Mouse (Mus musculus): ENCODE measurements at regions not wholly inside any gene's neighbourhood (a gene's known extent, or its start where the extent isn't known, plus 50 kb on each side); places are given as distances from the start of the nearest gene placed in this dataset.

DNA sequence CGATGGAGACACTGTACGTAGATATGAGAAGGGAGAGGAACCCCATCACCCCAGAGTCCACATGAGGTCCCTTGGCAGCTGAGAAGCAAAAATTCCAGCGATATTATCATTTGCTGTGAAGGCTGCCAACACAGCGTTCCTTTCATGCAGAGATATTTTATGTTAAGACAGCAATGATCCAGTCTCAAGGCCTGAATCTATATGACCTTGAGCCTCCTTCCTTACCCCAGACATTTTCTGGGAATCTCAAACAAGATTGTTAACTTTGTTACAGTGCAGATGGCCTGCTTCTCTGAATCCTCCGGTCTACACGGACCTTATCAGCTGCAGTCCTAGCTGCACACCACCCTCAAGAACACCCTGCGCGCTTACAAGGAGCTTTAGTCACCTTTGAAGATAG lies 106.1 kb downstream of the Edn3 start:
- Histone ChIP-seq H3K36me3 (ENCODE audit: control insufficient read depth, insufficient read depth, low read length) (no peaks in the 10 kb centered on the region), H3K27ac (replicated peaks; ENCODE audit: low read depth, low read length) (peak overlapping the region; percentile 61; the same call in 1 of the 2 replicates), H3K9me3 (ENCODE audit: control insufficient read depth, low read length) (no peaks in the 10 kb centered on the region), H3K4me2 (replicated peaks; ENCODE audit: low read depth, low read length, severe bottlenecking) (no peak overlapping the region), H3K4me1 (ENCODE audit: control insufficient read depth, insufficient read depth, low read length) (peaks cover 53% of the 10 kb centered on the region), H3K4me3 (replicated peaks; ENCODE audit: low read length) (no peak overlapping the region), H3K27me3 (ENCODE audit: control insufficient read depth, insufficient read depth, low read length) (no peaks in the 10 kb centered on the region), H3K9ac (ENCODE audit: low read depth, low read length, severe bottlenecking) (no peak overlapping the region)
- 77% methylated on average over 8 of the region's 8 CpGs for WGBS
- no peak for ATAC-seq (ENCODE audit: low FRiP score, low read depth)
- no peak for DNase-seq (ENCODE audit: low spot score)
- TF ChIP-seq POLR2A (IDR thresholded peaks at IDR 0.05; ENCODE audit: borderline replicate concordance, extremely low read depth, insufficient read depth, insufficient read length): no peak

- no peak for TF ChIP-seq POLR2A (IDR thresholded peaks at IDR 0.05; ENCODE audit: borderline replicate concordance, extremely low read depth, insufficient read depth, insufficient read length)
- H3K27me3 ChIP-seq (ENCODE audit: control insufficient read depth, insufficient read depth, low read length): no peaks in the 10 kb centered on the region
- peaks cover 61% of the 10 kb centered on the region for H3K4me1 ChIP-seq (ENCODE audit: control insufficient read depth, insufficient read depth, low read length)
- no peak overlapping the region for H3K9ac ChIP-seq (ENCODE audit: low read depth, low read length, severe bottlenecking)
- H3K4me2 ChIP-seq (replicated peaks; ENCODE audit: low read depth, low read length, severe bottlenecking): no peak overlapping the region
- 33% methylated on average over 5 of the region's 5 CpGs for WGBS
- H3K9me3 ChIP-seq (ENCODE audit: control insufficient read depth, low read length): no peaks in the 10 kb centered on the region
- peak; percentile 65 for DNase-seq (ENCODE audit: low spot score)
- H3K4me3 ChIP-seq (replicated peaks; ENCODE audit: low read length): no peak overlapping the region
- H3K36me3 ChIP-seq (ENCODE audit: control insufficient read depth, insufficient read depth, low read length): no peaks in the 10 kb centered on the region
- no peak overlapping the region for H3K27ac ChIP-seq (replicated peaks; ENCODE audit: low read depth, low read length)
- no peak for ATAC-seq (ENCODE audit: low FRiP score, low read depth)
These were observed 107.0 kb downstream of the Edn3 start for GRCm38 (mm10) chr2:174867397-174867796.

- peak; percentile 79 for ATAC-seq (ENCODE audit: low FRiP score, low read depth)
These were observed 107.8 kb downstream of the Edn3 start for GRCm38 (mm10) chr2:174868186-174868585.

DNA sequence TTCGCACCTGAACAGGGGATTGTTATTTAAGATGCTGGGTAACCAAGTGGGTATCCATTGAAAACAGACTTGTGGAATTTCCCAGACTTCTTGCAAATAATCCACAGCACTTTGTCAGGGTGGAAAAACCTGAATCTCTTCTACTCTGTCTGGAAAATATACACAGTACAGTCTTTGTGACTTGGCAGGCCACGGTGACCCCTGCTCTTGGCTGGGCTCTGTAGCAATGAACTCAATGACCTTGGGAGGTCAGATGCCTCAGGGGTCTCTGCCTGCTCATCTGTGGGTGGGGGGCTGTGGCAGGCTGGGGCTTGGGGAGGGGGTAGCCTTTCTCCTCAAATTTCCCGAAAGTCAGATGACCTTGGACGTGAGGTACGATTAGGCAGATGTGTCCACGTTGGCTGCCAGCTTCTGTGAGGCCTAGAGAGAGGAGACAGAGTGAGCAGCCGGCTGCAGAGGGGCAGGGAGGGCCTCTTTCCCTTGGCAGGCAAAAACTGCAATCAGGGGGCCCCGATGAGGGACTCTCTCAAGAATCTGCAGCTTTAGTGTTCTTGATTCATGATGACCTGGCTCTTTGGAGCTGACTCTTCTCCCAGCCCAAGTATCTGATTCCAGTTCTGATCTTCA lies 108.4 kb downstream of the Edn3 start:
- TF ChIP-seq POLR2A (IDR thresholded peaks at IDR 0.05; ENCODE audit: borderline replicate concordance, extremely low read depth, insufficient read depth, insufficient read length): no peak
- Histone ChIP-seq H3K9me3 (ENCODE audit: control insufficient read depth, low read length) (no peaks in the 10 kb centered on the region), H3K27ac (replicated peaks; ENCODE audit: low read depth, low read length) (peak overlapping the region; percentile 90), H3K4me2 (replicated peaks; ENCODE audit: low read depth, low read length, severe bottlenecking) (peak overlapping the region; percentile 21; the same call in 1 of the 2 replicates), H3K36me3 (ENCODE audit: control insufficient read depth, insufficient read depth, low read length) (no peaks in the 10 kb centered on the region), H3K4me1 (ENCODE audit: control insufficient read depth, insufficient read depth, low read length) (peaks cover 65% of the 10 kb centered on the region), H3K27me3 (ENCODE audit: control insufficient read depth, insufficient read depth, low read length) (no peaks in the 10 kb centered on the region), H3K9ac (ENCODE audit: low read depth, low read length, severe bottlenecking) (no peak overlapping the region), H3K4me3 (replicated peaks; ENCODE audit: low read length) (no peak overlapping the region)
- 47% methylated on average over 8 of the region's 8 CpGs for WGBS
- DNase-seq (ENCODE audit: low spot score) (peak; percentile 74), ATAC-seq (ENCODE audit: low FRiP score, low read depth) (peak; percentile 31)

More at GRCm38 (mm10) chr2:174868186-174868585, 107.8 kb downstream of the Edn3 start:
- DNase-seq (ENCODE audit: low spot score): peak; percentile 76
- peak overlapping the region; percentile 90 for H3K27ac ChIP-seq (replicated peaks; ENCODE audit: low read depth, low read length)
- H3K36me3 ChIP-seq (ENCODE audit: control insufficient read depth, insufficient read depth, low read length): no peaks in the 10 kb centered on the region
- no peak overlapping the region for H3K9ac ChIP-seq (ENCODE audit: low read depth, low read length, severe bottlenecking)
- H3K4me3 ChIP-seq (replicated peaks; ENCODE audit: low read length): no peak overlapping the region
- H3K4me2 ChIP-seq (replicated peaks; ENCODE audit: low read depth, low read length, severe bottlenecking): no peak overlapping the region
- WGBS: 28% methylated on average over 3 of the region's 3 CpGs
- TF ChIP-seq POLR2A (IDR thresholded peaks at IDR 0.05; ENCODE audit: borderline replicate concordance, extremely low read depth, insufficient read depth, insufficient read length): no peak
- H3K27me3 ChIP-seq (ENCODE audit: control insufficient read depth, insufficient read depth, low read length): no peaks in the 10 kb centered on the region
- no peaks in the 10 kb centered on the region for H3K9me3 ChIP-seq (ENCODE audit: control insufficient read depth, low read length)
- H3K4me1 ChIP-seq (ENCODE audit: control insufficient read depth, insufficient read depth, low read length): peaks cover 65% of the 10 kb centered on the region

DNA sequence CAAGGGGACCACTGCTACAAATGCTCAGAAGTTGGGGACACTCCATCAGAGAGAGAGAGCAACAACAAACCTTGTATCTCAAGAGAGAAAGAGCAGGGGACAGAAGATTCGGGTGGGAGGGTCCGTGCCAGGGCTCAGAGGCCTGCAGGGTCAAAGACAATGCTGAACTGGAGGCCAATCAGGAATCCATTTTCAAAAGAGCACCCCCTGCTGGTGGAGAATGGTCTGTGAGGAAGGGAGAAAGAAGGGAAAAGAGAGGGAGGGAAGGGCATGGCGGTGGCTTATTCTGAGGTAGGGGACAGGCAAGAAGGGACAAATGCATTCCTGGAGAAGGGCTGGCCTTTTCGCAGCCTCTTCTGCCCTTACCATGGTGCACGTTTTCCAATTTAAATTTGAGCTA lies 109.9 kb downstream of the Edn3 start:
- Histone ChIP-seq H3K9ac (ENCODE audit: low read depth, low read length, severe bottlenecking) (no peak overlapping the region), H3K27me3 (ENCODE audit: control insufficient read depth, insufficient read depth, low read length) (no peaks in the 10 kb centered on the region), H3K9me3 (ENCODE audit: control insufficient read depth, low read length) (no peaks in the 10 kb centered on the region), H3K4me2 (replicated peaks; ENCODE audit: low read depth, low read length, severe bottlenecking) (no peak overlapping the region), H3K27ac (replicated peaks; ENCODE audit: low read depth, low read length) (no peak overlapping the region), H3K4me1 (ENCODE audit: control insufficient read depth, insufficient read depth, low read length) (peaks cover 60% of the 10 kb centered on the region), H3K36me3 (ENCODE audit: control insufficient read depth, insufficient read depth, low read length) (no peaks in the 10 kb centered on the region), H3K4me3 (replicated peaks; ENCODE audit: low read length) (no peak overlapping the region)
- TF ChIP-seq POLR2A (IDR thresholded peaks at IDR 0.05; ENCODE audit: borderline replicate concordance, extremely low read depth, insufficient read depth, insufficient read length): no peak
- ATAC-seq (ENCODE audit: low FRiP score, low read depth) (no peak), DNase-seq (ENCODE audit: low spot score) (no peak)
- WGBS: 80% methylated on average over 5 of the region's 5 CpGs
